Mouse (Mus musculus) limb, embryonic 11.5 days (tissue): Measurements from ENCODE around the gene Tex26. TPM values are rescaled to one million over a fixed set of nuclear protein-coding genes. Genes with fewer than 3 reads are reported as not detected.

ENCODE experiments used
- polyA plus RNA-seq: library from polyadenylated mRNA; unstranded; fragments of >200 nt; fragmentation: Nextera tagmentation; extraction: Ambion mirVana; gene quantifications from 2 replicates; pipeline ENCODE4 v1.2.1, GENCODE M21; 2014

Tex26 gene
- polyA plus RNA-seq, 1 experiment from 2014 or later = 0.15 TPM

Other genes starting within 250 kb of the Tex26 start
- gene Alox5ap, start 174.9 kb upstream of the Tex26 start, polyA plus RNA-seq = 10.6 and 11.3 TPM in 2 replicates
- 0.32 and 0.50 TPM in 2 replicates for gene Medag, start 27.9 kb upstream of the Tex26 start, polyA plus RNA-seq
- gene Wdr95, start 89.0 kb downstream of the Tex26 start, polyA plus RNA-seq = not detected in 2 replicates
- 126 and 150 TPM in 2 replicates for gene Hsph1, start 196.7 kb downstream of the Tex26 start, polyA plus RNA-seq
- 22.4 and 23.0 TPM in 2 replicates for gene B3glct, start 238.6 kb downstream of the Tex26 start, polyA plus RNA-seq